Mouse (Mus musculus): ENCODE results near the gene Epb41l5.
A peak's percentile ranks its signal among the peaks of the same experiment; 100 is the strongest.

The Epb41l5 gene

DNA sequence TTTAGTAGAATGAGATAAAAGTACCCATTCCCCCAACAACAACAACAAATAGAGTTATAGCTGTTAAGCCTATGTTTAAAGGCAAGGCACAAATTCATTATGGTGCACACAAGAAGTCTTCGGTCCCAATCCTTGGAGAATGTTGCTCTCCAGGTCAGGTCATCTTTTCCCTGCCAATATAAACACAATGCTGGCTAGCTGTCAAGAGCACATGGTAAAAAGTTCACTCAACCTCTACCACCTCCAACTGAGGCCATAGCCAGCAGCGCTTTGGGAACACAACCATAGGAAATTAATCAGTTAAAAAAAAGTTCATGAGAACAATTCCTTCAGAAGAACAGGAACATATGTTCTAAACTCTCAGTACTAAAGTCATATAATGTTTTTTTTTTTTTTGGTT lies 58.8 kb downstream of the Epb41l5 start:
- DNase-seq: no peak

GRCm38 (mm10) chr1:119584974-119585373 lies 63.8 kb downstream of the Epb41l5 start:
- DNase-seq: no peak

DNA sequence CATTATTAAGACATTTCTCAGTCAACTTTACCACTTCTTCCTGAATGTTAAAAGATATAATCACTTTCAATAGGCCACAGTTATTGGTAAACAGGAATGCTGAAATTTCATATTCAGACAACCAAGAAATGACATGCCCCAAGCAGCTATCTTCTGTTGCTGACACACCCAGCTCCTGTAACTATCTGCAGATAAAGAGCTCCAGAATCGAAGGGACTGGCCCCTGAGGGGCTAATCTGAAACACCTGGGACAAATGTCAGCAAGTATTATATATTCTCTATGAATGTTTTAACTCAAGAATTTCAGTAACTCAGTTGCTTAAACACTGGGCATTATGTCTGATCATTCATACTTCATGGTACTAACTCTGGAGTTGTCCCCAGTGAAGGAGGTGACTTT lies 78.7 kb downstream of the Epb41l5 start:
- no peak for DNase-seq

DNA sequence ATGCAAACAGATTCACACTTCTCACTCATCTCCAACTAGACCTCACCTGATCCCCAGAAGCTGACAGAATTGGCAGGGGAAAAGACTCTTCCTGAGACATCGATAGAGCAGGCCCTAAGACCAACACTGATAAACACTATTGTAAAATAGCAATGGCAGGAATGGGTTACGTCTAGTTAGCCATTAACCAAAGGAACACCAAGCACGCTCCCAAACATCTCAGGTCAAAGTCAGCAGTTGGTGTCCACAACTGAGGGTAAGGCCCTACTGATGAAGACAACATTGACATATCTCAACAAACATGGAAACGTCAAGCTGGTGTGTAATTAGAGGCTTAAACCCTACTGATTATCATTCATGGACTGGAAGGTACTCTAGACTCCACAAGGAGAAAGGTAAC lies 83.3 kb downstream of the Epb41l5 start:
- no peak for DNase-seq

DNA sequence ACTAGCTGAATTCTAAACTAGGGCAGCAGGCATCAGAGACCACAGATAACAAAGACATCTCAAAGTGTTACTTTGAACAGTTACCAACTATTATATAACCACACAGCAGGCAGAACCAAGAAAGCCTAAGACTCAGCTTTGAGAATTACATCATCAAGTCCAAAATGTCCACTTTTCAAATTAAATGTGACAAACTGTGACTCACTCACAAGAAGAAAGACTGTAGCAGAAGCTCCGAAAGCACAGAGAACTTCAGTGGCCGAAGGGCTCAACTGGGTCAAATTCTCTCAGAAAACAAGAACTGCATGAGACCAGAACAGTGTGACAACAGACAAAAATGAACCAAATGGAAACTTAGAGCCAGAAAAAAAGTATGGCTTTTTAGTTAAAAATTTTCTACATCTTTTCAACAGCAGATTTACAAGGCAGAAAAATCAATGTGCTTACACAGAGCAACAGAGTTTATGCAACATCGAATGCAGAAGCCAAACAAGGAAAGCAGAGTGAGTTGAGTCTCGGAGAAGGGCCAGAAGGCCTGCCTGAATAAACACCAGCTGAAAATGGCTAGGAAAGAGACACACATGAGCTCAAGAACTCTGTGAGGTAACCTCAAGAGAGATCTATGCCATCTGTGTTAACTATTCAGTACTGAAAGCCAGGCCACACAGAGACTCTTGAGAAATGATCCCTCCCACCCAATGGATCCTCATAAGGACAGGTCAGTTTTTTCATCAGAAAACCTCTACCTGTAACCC lies 91.0 kb downstream of the Epb41l5 start:
- DNase-seq: no peak

- DNase-seq: no peak
Measured at GRCm38 (mm10) chr1:119555651-119556050, 93.1 kb downstream of the Epb41l5 start.

DNA sequence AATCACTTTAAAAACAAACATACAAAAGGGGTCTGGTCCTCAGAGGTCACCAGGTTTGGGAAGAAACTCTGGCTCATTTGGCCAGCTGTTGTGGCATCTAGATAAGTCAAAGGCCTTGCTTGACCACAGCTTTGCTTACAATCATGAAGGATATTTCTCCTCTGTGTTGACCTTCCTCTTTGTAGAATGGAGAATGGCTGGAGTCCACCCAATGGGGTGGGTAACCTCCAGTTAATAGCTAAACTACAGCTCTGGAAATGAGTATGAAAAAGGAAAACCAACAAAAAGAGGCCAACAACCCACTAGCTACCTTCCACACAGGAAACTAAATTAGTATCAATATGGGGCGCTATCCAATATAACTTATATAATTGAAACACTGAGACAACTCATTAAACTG lies 97.1 kb downstream of the Epb41l5 start:
- DNase-seq: no peak

GRCm38 (mm10) chr1:119550064-119550463 lies 98.7 kb downstream of the Epb41l5 start:
- no peak for DNase-seq

DNA sequence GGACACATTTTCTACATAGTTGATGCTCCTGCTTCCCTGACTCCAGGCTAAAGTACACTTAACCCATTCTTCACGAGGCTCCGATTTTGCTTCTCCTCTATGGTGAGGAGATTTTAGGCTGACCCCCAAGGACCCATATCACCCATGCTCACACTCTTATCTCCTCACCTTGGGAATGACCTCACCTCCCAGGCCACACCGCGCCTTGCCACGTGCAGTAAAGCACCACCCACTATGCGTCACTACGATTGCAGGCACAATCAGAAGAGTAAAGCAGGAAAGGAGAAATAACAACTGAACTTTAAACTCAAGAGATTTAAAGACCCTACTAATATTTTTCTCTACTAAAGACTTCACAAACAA lies 99.5 kb downstream of the Epb41l5 start:
- no peak for DNase-seq

DNA sequence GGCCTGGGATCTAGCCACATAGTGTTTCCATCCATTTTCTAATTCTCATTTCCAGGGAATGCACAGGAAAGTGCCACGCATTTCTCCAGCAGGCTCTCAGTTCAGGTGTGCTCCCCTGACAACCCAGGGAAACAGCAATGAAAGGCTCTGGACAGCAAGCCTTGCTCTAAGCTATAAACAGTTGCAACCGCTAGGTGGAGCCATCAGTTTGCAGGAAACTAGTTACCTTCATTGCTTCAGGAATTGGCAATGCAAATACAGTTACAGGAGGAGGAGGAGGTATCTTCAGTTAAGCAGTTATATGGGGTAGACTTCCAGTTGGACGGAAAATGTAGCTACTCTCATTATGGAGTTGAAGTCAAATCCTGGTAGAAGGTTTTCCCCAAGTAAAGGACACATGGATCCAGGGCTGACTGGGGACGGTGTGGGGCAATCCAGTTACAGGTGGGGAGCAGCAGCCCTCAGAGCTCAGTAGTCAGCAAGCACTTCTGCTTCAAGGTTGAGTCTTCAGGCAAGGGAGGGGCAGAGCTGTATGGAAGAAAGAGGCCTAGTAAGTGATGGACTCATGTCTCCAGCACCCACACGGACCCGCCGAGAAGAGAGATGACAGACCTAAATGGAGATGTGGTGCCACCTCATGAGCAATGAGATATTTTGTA lies 100.0 kb downstream of the Epb41l5 start:
- DNase-seq: peak; percentile 57

GRCm38 (mm10) chr1:119546490-119546889 lies 102.3 kb downstream of the Epb41l5 start:
- no peak for DNase-seq

GRCm38 (mm10) chr1:119545671-119546070 lies 103.1 kb downstream of the Epb41l5 start:
- DNase-seq: no peak

DNA sequence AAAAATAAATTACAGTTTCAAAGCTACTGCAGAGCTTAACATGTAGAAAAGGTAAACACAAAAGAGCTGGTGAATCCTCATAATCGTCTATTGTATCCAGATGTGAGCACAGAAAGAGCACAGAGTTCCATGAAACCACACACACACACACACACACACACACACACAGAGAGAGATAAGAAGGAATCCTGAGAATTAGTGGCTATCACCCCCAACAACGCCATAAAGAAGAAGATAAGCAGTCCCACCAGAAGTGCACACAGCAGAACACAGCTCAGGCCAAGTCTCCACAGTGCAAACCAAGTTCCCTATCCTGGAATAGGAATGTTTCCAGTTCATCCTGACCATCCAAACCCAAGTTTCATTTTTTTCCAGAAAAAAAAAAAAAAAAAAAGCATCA lies 103.6 kb downstream of the Epb41l5 start:
- DNase-seq: no peak

- no peak for DNase-seq
Measured at GRCm38 (mm10) chr1:119544611-119545155, 104.1 kb downstream of the Epb41l5 start.

DNA sequence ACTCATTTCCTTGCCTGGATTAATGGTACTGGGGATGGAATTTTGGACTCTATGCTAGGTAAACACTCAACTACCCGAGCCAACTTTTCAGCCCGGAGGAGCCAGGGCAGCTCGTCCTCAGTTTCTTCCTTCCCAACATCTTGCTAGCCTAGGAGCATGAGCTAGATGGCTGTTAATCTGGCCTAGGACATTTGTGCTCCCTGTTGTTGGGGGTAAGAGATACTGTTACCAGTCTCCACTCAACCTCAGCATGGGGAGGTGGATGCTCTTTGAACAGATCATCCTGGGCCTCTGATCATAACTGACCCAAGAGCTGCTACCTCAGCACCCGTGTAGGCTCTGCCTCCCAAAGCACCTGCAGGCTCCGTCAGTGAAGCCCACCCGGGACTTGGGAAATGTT lies 105.5 kb downstream of the Epb41l5 start:
- DNase-seq: no peak

- DNase-seq: no peak
Measured at GRCm38 (mm10) chr1:119541570-119541969, 107.2 kb downstream of the Epb41l5 start.

DNA sequence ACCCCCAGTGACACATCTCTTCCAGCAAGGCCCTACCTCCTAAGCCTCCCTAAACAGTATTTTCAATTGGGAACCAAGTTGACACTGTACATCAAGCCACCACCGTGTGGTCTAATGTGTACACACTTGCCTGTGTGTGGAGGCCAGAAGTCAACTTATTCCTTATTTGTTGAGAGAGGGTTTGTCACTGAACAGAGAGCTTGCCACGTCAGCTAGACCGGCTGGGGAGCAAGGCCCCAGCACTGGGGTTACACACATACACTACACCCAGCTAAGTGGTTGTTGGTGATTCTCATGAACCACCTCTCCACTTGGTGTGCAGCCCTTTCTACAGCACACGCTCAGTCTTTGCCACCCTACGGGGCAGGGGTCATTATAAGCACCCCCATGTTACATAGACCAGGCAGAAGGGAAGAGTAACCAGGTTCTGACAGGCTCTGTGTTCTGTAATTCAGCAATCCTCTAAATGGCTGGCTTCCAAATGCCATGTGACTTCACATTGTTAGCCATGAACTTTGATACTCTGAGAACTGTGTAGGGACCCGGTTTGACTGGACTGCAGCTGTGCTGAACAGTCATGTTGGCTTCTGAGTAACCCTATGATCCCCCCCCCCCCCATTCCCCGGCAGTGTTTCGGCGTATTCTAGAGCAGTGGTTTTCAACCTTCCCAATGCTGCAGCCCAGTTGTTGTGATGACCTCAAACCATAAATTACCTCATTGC lies 107.8 kb downstream of the Epb41l5 start:
- DNase-seq: no peak

DNA sequence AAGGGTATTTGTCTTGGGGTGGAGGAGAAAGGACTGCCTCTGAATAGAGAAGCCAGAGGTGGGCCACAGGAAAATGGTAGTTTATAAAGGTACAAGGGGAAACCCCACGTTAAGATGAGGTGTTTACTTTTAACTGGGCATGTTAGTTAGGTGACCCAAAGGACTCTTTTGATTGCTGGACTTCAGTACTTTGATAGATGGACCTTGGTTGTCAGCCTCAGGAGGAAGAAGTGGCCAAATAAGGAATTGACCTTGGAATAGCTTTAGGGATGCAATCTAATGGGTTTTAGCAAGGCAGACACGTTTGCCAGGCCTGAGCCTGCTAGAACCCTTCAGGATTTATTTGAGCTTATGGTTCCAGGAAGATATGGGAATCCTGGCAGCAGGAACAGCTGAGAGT lies 109.5 kb downstream of the Epb41l5 start:
- DNase-seq: no peak

DNA sequence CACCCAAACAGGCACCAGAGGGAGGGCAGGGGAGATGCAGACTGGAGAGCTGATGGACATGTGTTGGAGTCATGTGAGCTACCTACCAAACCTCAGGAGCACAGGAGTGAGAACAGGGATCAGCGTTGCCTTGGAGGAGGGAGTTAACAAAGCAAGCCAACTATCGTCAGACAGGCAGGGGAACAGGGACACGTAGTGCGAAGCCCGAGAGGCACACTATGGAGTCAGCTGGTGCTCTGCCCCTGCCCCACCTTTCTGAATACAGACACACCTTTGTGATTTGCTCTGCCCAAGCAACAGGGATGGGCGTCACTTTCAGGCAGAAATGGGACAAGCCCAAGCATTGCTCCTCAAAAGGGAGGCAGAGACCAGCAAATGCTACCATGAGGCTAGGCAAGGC lies 111.1 kb downstream of the Epb41l5 start:
- no peak for DNase-seq

GRCm38 (mm10) chr1:119536122-119536521 lies 112.7 kb downstream of the Epb41l5 start:
- DNase-seq: no peak

GRCm38 (mm10) chr1:119534341-119534740 lies 114.5 kb downstream of the Epb41l5 start:
- no peak for DNase-seq

GRCm38 (mm10) chr1:119533093-119533805 lies 115.6 kb downstream of the Epb41l5 start:
- no peak for DNase-seq

- no peak for DNase-seq
Measured at GRCm38 (mm10) chr1:119532165-119532564, 116.6 kb downstream of the Epb41l5 start.

Measured in layer of hippocampus, adult 9-11 months (tissue).